Mouse (Mus musculus): Measurements from ENCODE around the gene Gtpbp3.

The Gtpbp3 gene

GRCm38 (mm10) chr8:71468916-71469315, 19.0 kb upstream of the Gtpbp3 start, which contains the start of gene Dda1:
Dda1 (plus strand) TSS chr8:71469199.
- in situ Hi-C loops (cut with MboI, MseI) = loop anchor here (5.0 to 10.0 kb wide), 2 partner anchors 97 to 674 kb away; partner anchors contain the start of gene Ocel1 (in 1 of the 2)

- in situ Hi-C loops (cut with MboI, MseI) = loop anchor here (5.0 to 10.0 kb wide), 2 partner anchors 97 to 675 kb away; partner anchors contain the start of gene Ocel1 (in 1 of the 2)
Observed at GRCm38 (mm10) chr8:71469411-71469810, 18.5 kb upstream of the Gtpbp3 start.

- in situ Hi-C loops (cut with MboI, MseI) = no loop called here
Observed at GRCm38 (mm10) chr8:71470146-71470912, 17.6 kb upstream of the Gtpbp3 start.

- in situ Hi-C loops (cut with MboI, MseI) = no loop called here
Observed at GRCm38 (mm10) chr8:71470913-71471255, 17.0 kb upstream of the Gtpbp3 start.

GRCm38 (mm10) chr8:71471861-71472260, 16.0 kb upstream of the Gtpbp3 start:
- in situ Hi-C loops (cut with MboI, MseI) = no loop called here

- in situ Hi-C loops (cut with MboI, MseI) = no loop called here
Observed at GRCm38 (mm10) chr8:71472601-71473386, 15.1 kb upstream of the Gtpbp3 start.

- in situ Hi-C loops (cut with MboI, MseI) = no loop called here
Observed at GRCm38 (mm10) chr8:71474344-71474743, 13.6 kb upstream of the Gtpbp3 start.

- in situ Hi-C loops (cut with MboI, MseI) = no loop called here
Observed at GRCm38 (mm10) chr8:71474785-71475701, 12.9 kb upstream of the Gtpbp3 start.

GRCm38 (mm10) chr8:71475702-71476075, 12.2 kb upstream of the Gtpbp3 start:
- in situ Hi-C loops (cut with MboI, MseI) = no loop called here

GRCm38 (mm10) chr8:71476099-71476940, 11.6 kb upstream of the Gtpbp3 start:
- in situ Hi-C loops (cut with MboI, MseI) = no loop called here

GRCm38 (mm10) chr8:71477196-71477845, 10.6 kb upstream of the Gtpbp3 start:
- in situ Hi-C loops (cut with MboI, MseI) = no loop called here

- in situ Hi-C loops (cut with MboI, MseI) = no loop called here
Observed at GRCm38 (mm10) chr8:71478943-71479342, 9.0 kb upstream of the Gtpbp3 start.

- in situ Hi-C loops (cut with MboI, MseI) = no loop called here
Observed at GRCm38 (mm10) chr8:71483932-71484331, 4.0 kb upstream of the Gtpbp3 start.

GRCm38 (mm10) chr8:71484736-71485135, 3.2 kb upstream of the Gtpbp3 start:
- in situ Hi-C loops (cut with MboI, MseI) = no loop called here

GRCm38 (mm10) chr8:71485142-71486135, 2.5 kb upstream of the Gtpbp3 start, which contains the start of gene Ano8:
Ano8 (minus strand) TSS chr8:71485963.
- in situ Hi-C loops (cut with MboI, MseI) = no loop called here

GRCm38 (mm10) chr8:71486136-71486529, 1.8 kb upstream of the Gtpbp3 start:
- in situ Hi-C loops (cut with MboI, MseI) = no loop called here

- in situ Hi-C loops (cut with MboI, MseI) = no loop called here
Observed at GRCm38 (mm10) chr8:71488454-71488853, 551 bp downstream of the Gtpbp3 start.

GRCm38 (mm10) chr8:71495039-71495438, 7.1 kb downstream of the Gtpbp3 start:
- in situ Hi-C loops (cut with MboI, MseI) = no loop called here

GRCm38 (mm10) chr8:71495811-71496210, 7.9 kb downstream of the Gtpbp3 start:
- in situ Hi-C loops (cut with MboI, MseI) = no loop called here

Data from T-helper 17 cell (primary cell).